Mouse (Mus musculus) bone marrow macrophage, adult 2 months (primary cell): ENCODE measurements around the gene Hs6st3.

Source experiments
- CTCF ChIP-seq: IDR thresholded peaks from 2 replicates; pipeline ENCODE4 v1.5.1; 2012; ENCODE audit warnings: low read depth, mild to moderate bottlenecking, low read length, moderate library complexity
- POLR2A ChIP-seq: IDR thresholded peaks from 2 replicates; pipeline ENCODE4 v1.6.1; 2012; ENCODE audit warnings: mild to moderate bottlenecking, low read depth, low read length, borderline replicate concordance

- no peak for TF ChIP-seq POLR2A
- TF ChIP-seq CTCF = no peak
Observed at GRCm38 (mm10) chr14:119273088-119273487, 134.9 kb downstream of the Hs6st3 start.
